Mouse (Mus musculus) C2C12 (cell line): ENCODE measurements around the gene Spata31d1a.

Experiments used
- CEBPB ChIP-seq: IDR thresholded peaks from one replicate; pipeline ENCODE4 v1.6.1; 2011; ENCODE audit warnings: low read depth, mild to moderate bottlenecking, control low read depth, moderate library complexity
- CTCF ChIP-seq: IDR thresholded peaks from one replicate; pipeline ENCODE4 v1.5.1; 2011; ENCODE audit not compliant: control insufficient read depth, insufficient read depth, insufficient read length

GRCm38 (mm10) chr13:59661966-59662365, 48.2 kb downstream of the Spata31d1a start:
- TF ChIP-seq CTCF, result no peak
- TF ChIP-seq CEBPB, result no peak
